Mouse (Mus musculus): ENCODE results near the gene Cnot11.

DNA sequence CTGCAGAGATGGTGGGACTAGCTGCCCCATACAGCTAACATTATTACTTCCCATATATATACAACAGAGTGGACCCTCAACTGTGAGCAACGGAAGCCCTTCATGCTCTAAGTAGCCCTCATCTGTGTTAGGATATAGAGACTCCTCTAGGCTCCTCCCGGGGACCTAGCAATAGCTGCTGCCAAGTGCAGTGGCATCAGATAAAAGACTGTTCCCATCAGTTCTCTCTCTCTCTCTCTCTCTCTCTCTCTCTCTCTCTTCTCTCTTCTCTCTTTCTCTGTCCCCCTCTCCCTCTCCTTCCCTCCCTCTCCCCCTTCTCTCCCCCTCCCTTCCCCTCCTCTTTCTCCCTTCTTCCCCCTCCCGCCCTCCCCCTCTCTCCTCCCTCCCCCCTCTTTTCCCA, 46.4 kb downstream of the Cnot11 start:
- TF ChIP-seq CTCF (IDR thresholded peaks at IDR 0.05; ENCODE audit: low read depth) (no peak), EP300 (optimal IDR thresholded peaks at IDR 0.05) (no peak)
